Mouse (Mus musculus) MEL (cell line): ENCODE data around the gene Ptprk. TPM values are rescaled to one million over a fixed set of nuclear protein-coding genes. Genes with fewer than 3 reads are reported as not detected.

Experiments used
- DNase-seq: peaks from one replicate; pipeline ENCODE4 v3.0.0; 2011; ENCODE audit warnings: low read depth, low spot score
- H3K27ac ChIP-seq: 2 replicates; pipeline ENCODE4 v1.5.1; 2012; ENCODE audit warnings: low read depth, mild to moderate bottlenecking, control low read depth, low read length, moderate library complexity; ENCODE audit not compliant: control insufficient read depth
- H3K27me3 ChIP-seq, 2 experiments: fragments of 150-350 bp in 1 of 2; sonication (generic) in 1 of 2; 2 replicates each; pipeline ENCODE4 v1.6.1; 2012; ENCODE audit warnings: low read length in 2 of 2, mild to moderate bottlenecking in 2 of 2, improper control_type of control experiment in 1 of 2, moderate library complexity in 1 of 2; ENCODE audit not compliant: insufficient read depth in 2 of 2, control insufficient read depth in 1 of 2
- H3K36me3 ChIP-seq, 2 experiments: 2 replicates each; pipeline ENCODE4 v1.6.1; 2012 to 2014; ENCODE audit warnings: low read length in 2 of 2, improper control_type of control experiment in 1 of 2, inconsistent platforms in 1 of 2, mild to moderate bottlenecking in 1 of 2; ENCODE audit not compliant: insufficient read depth in 2 of 2, control insufficient read depth in 1 of 2
- H3K4me1 ChIP-seq, 2 experiments: fragments of 150-350 bp in 1 of 2; sonication (generic) in 1 of 2; 2 replicates each; pipeline ENCODE4 v1.6.1; 2012; ENCODE audit warnings: low read length in 2 of 2, improper control_type of control experiment in 1 of 2, mild to moderate bottlenecking in 1 of 2; ENCODE audit not compliant: insufficient read depth in 2 of 2, control insufficient read depth in 1 of 2
- H3K4me3 ChIP-seq, 2 experiments: fragments of 150-350 bp in 1 of 2; sonication (generic) in 1 of 2; 2 replicates each; pipeline ENCODE4 v1.5.1; 2012; ENCODE audit warnings: low read depth in 2 of 2, low read length in 2 of 2, mild to moderate bottlenecking in 2 of 2, moderate library complexity in 2 of 2, control low read depth in 1 of 2, improper control_type of control experiment in 1 of 2; ENCODE audit not compliant: control insufficient read depth in 1 of 2, insufficient read depth in 1 of 2
- H3K79me2 ChIP-seq: 2 replicates; pipeline ENCODE4 v1.6.1; 2012; ENCODE audit warnings: mild to moderate bottlenecking, low read length, moderate library complexity; ENCODE audit not compliant: control insufficient read depth, poor library complexity, insufficient read depth
- H3K9ac ChIP-seq: 2 replicates; pipeline ENCODE4 v1.6.1; 2012; ENCODE audit warnings: low read depth, mild to moderate bottlenecking, control low read depth, low read length, moderate library complexity; ENCODE audit not compliant: control insufficient read depth, poor library complexity, severe bottlenecking
- H3K9me3 ChIP-seq: fragments of 150-350 bp; sonication (generic); replicated peaks from 2 replicates; pipeline ENCODE4 v1.6.1; 2012; ENCODE audit warnings: mild to moderate bottlenecking, low read length, improper control_type of control experiment, moderate library complexity; ENCODE audit not compliant: insufficient read depth
- BHLHE40 ChIP-seq: IDR thresholded peaks from 2 replicates; pipeline ENCODE4 v1.6.1; 2012; ENCODE audit warnings: low read depth, mild to moderate bottlenecking, inconsistent platforms, low read length, improper control_type of control experiment, borderline replicate concordance
- CHD1 ChIP-seq: IDR thresholded peaks from 2 replicates; pipeline ENCODE4 v1.6.1; 2012; ENCODE audit warnings: low read depth, mild to moderate bottlenecking, inconsistent platforms, low read length, improper control_type of control experiment
- CHD2 ChIP-seq: IDR thresholded peaks from 2 replicates; pipeline ENCODE4 v1.6.1; 2011; ENCODE audit warnings: low read length, improper control_type of control experiment
- CTCF ChIP-seq, 3 experiments: IDR thresholded peaks in 2 of 3; conservative IDR thresholded peaks in 1 of 3; 2 replicates each; pipeline ENCODE4 v1.5.1; 2011 to 2012; ENCODE audit warnings: low read length in 3 of 3, low read depth in 2 of 3, mild to moderate bottlenecking in 2 of 3, improper control_type of control experiment in 1 of 3, inconsistent platforms in 1 of 3, mixed read lengths in 1 of 3, moderate library complexity in 1 of 3; ENCODE audit not compliant: control insufficient read depth in 1 of 3, insufficient read depth in 1 of 3, poor library complexity in 1 of 3, severe bottlenecking in 1 of 3
- E2F4 ChIP-seq: IDR thresholded peaks from 2 replicates; pipeline ENCODE4 v1.6.1; 2011; ENCODE audit warnings: low read depth, low read length, improper control_type of control experiment, borderline replicate concordance
- ELF1 ChIP-seq: IDR thresholded peaks from 2 replicates; pipeline ENCODE4 v1.6.1; 2014; ENCODE audit warnings: low read depth, mild to moderate bottlenecking, inconsistent platforms, low read length, improper control_type of control experiment, moderate library complexity
- EP300 ChIP-seq, 2 experiments: IDR thresholded peaks; 2 replicates each; pipeline ENCODE4 v1.6.1; 2011; ENCODE audit warnings: improper control_type of control experiment in 2 of 2, low read length in 2 of 2, low read depth in 1 of 2, mild to moderate bottlenecking in 1 of 2
- GABPA ChIP-seq: IDR thresholded peaks from 2 replicates; pipeline ENCODE4 v1.6.1; 2012; ENCODE audit warnings: low read depth, mild to moderate bottlenecking, inconsistent platforms, low read length, improper control_type of control experiment, moderate library complexity
- GATA1 ChIP-seq: IDR thresholded peaks from 2 replicates; pipeline ENCODE4 v1.6.1; 2011; ENCODE audit warnings: low read depth, low read length, improper control_type of control experiment
- HCFC1 ChIP-seq: IDR thresholded peaks from 2 replicates; pipeline ENCODE4 v1.6.1; 2012; ENCODE audit warnings: low read depth, mild to moderate bottlenecking, inconsistent platforms, low read length, improper control_type of control experiment, moderate library complexity
- JUND ChIP-seq: IDR thresholded peaks from 2 replicates; pipeline ENCODE4 v1.6.1; 2011; ENCODE audit warnings: low read depth, mild to moderate bottlenecking, improper control_type of control experiment, low read length
- MAFK ChIP-seq: IDR thresholded peaks from 2 replicates; pipeline ENCODE4 v1.6.1; 2011; ENCODE audit warnings: low read depth, mild to moderate bottlenecking, low read length, improper control_type of control experiment, borderline replicate concordance
- MEF2A ChIP-seq: IDR thresholded peaks from 2 replicates; pipeline ENCODE4 v1.6.1; 2014; ENCODE audit warnings: low read depth, mild to moderate bottlenecking, inconsistent platforms, low read length, improper control_type of control experiment; ENCODE audit not compliant: poor library complexity, insufficient replicate concordance, severe bottlenecking; ENCODE audit errors: extremely low read depth
- MXI1 ChIP-seq: IDR thresholded peaks from 2 replicates; pipeline ENCODE4 v1.6.1; 2011; ENCODE audit warnings: mild to moderate bottlenecking, low read depth, low read length, improper control_type of control experiment
- MYB ChIP-seq: IDR thresholded peaks from 2 replicates; pipeline ENCODE4 v1.6.1; 2011; ENCODE audit warnings: mild to moderate bottlenecking, low read depth, low read length, improper control_type of control experiment
- NELFE ChIP-seq: IDR thresholded peaks from 2 replicates; pipeline ENCODE4 v1.6.1; 2011; ENCODE audit warnings: low read depth, low read length, improper control_type of control experiment
- NRF1 ChIP-seq: IDR thresholded peaks from 2 replicates; pipeline ENCODE4 v1.6.1; 2014; ENCODE audit warnings: low read depth, mild to moderate bottlenecking, inconsistent platforms, low read length, improper control_type of control experiment, moderate library complexity; ENCODE audit not compliant: poor library complexity, insufficient read depth, severe bottlenecking
- POLR2AphosphoS2 ChIP-seq: IDR thresholded peaks from 2 replicates; pipeline ENCODE4 v1.6.1; 2011; ENCODE audit warnings: low read length, improper control_type of control experiment
- SIN3A ChIP-seq: IDR thresholded peaks from 2 replicates; pipeline ENCODE4 v1.6.1; 2012; ENCODE audit warnings: low read length, improper control_type of control experiment, inconsistent platforms
- TBP ChIP-seq: IDR thresholded peaks from 2 replicates; pipeline ENCODE4 v1.8.0; 2011; ENCODE audit warnings: low read depth, low read length, improper control_type of control experiment
- USF1 ChIP-seq: IDR thresholded peaks from 2 replicates; pipeline ENCODE4 v1.6.1; 2014; ENCODE audit warnings: low read depth, mild to moderate bottlenecking, inconsistent platforms, low read length, improper control_type of control experiment, moderate library complexity
- polyA plus RNA-seq, 2 experiments: library from polyadenylated mRNA; stranded (reverse) in 1 of 2; unstranded in 1 of 2; fragments of >175 nt in 1 of 2; fragments of >200 nt in 1 of 2; gene quantifications; 2 replicates each; pipeline versions ENCODE4 v1.2.1 to v1.2.4; 2012; ENCODE audit warnings: low replicate concordance in 2 of 2, low read depth in 1 of 2; ENCODE audit not compliant: insufficient read length in 2 of 2, insufficient read depth in 1 of 2, missing spikeins in 1 of 2
- total RNA-seq: library from RNA; depleted of rRNA; stranded (reverse); fragments of 300-350 nt; gene quantifications from 2 replicates; pipeline ENCODE4 v1.2.3, GENCODE M21; 2012

Ptprk gene
- total and polyA plus RNA-seq, 3 experiments, result under 0.01 TPM; not detected in 2

DNA sequence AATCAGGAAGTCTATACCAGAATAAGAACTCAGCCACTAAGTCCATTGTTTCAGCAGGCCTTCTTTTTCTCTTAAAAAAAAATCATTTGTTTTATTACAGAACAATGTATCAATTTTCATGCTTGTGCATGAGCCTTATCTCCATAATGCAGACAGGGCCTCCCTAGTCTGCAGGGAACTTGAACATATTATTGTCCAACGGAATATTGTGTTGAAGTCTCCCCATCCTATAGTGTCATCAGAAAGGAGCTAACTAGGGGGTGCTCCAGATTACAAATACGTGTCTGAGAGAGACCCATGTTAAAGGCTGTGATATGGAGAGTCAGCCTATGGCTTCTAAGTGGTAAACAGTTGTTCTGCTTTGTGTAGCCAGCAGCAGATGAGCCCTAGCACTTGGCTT lies 543.4 kb downstream of the Ptprk start:
- DNase-seq, result no peak
- TF ChIP-seq ELF1, result no peak
- TF ChIP-seq GABPA, result no peak
- TF ChIP-seq TBP, result no peak
- no peak for TF ChIP-seq USF1
- TF ChIP-seq NRF1, result no peak
- no peak for TF ChIP-seq MYB
- TF ChIP-seq E2F4, result no peak
- TF ChIP-seq, all 39 proteins: peak for 0
- no peaks in the 10 kb centered on the region for H3K79me2 ChIP-seq
- no peak overlapping the region for H3K27ac ChIP-seq
- H3K9ac ChIP-seq, result no peak overlapping the region
- H3K9me3 ChIP-seq, result no peaks in the 10 kb centered on the region
- no peaks in the 10 kb centered on the region for H3K27me3 ChIP-seq
- H3K4me1 ChIP-seq, result no peaks in the 10 kb centered on the region
- H3K36me3 ChIP-seq, result no peaks in the 10 kb centered on the region
- no peak overlapping the region for H3K4me3 ChIP-seq

DNA sequence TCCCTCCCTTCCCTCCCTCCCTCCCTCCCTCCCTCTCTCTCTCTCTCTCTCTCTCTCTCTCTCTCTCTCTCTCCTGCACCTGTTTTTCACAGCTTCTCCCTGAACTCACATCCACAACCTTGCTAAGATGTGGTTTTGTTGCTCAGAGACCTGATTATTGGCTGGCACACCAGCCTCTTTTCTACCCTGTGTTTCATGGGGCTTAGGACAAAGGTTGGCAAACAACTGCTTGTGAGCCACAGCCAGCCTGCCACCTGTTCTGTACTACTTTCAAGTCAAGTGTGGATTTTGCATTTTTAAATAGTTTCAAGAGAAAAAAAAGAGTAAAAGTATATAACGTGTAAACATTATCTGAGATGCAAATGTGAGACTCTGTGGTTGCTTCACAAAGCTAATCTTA lies 544.8 kb downstream of the Ptprk start:
- no peak for DNase-seq

DNA sequence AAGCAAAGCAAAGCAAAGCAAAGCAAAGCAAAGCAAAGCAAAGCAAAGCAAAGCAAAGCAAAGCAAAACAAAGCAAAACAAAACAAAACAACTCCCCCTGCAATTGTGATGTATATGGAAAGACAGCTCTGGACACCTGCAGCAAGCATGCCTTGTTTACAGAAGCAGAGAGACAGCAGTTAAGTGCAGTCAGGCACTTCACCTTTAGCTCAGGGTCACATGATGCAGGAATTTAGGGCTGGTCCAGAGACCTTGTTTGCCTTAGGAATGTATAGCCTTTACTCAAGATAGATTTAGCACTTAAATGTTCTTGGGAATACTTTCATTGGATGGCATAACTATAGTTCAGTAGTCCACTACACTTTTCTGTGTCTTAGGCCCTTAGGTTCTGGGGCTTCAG lies 561.5 kb downstream of the Ptprk start:
- H3K9me3 ChIP-seq, result no peaks in the 10 kb centered on the region
- H3K36me3 ChIP-seq, result no peaks in the 10 kb centered on the region
- H3K4me1 ChIP-seq, result no peaks in the 10 kb centered on the region
- DNase-seq, result no peak
- no peak overlapping the region for H3K27ac ChIP-seq
- no peak overlapping the region for H3K9ac ChIP-seq
- no peaks in the 10 kb centered on the region for H3K79me2 ChIP-seq
- no peak overlapping the region for H3K4me3 ChIP-seq
- no peaks in the 10 kb centered on the region for H3K27me3 ChIP-seq
- TF ChIP-seq CTCF (IDR thresholded peaks at IDR 0.05 in 2 of 3, conservative IDR thresholded peaks at IDR 0.05 in 1 of 3; ENCODE audit: control insufficient read depth in 1 of 3, insufficient read depth in 1 of 3, low read depth in 2 of 3, low read length in 3 of 3, poor library complexity in 1 of 3, severe bottlenecking in 1 of 3), result no peak
- TF ChIP-seq MAFK, result no peak
- TF ChIP-seq BHLHE40, result no peak
- TF ChIP-seq TBP, result no peak
- TF ChIP-seq NELFE, result no peak
- TF ChIP-seq GABPA, result no peak
- no peak for TF ChIP-seq GATA1
- TF ChIP-seq SIN3A, result no peak
- no peak for TF ChIP-seq EP300 (IDR thresholded peaks at IDR 0.05; ENCODE audit: low read depth in 1 of 2, low read length in 2 of 2)
- TF ChIP-seq MEF2A, result no peak

More for the DNA sequence above, 544.8 kb downstream of the Ptprk start:
- Histone ChIP-seq H3K4me1 (no peaks in the 10 kb centered on the region), H3K9ac (no peak overlapping the region), H3K27me3 (no peaks in the 10 kb centered on the region), H3K79me2 (no peaks in the 10 kb centered on the region), H3K27ac (no peak overlapping the region)
- TF ChIP-seq POLR2AphosphoS2 (no peak), CHD1 (no peak), MXI1 (no peak), CHD2 (no peak), HCFC1 (no peak), MYB (no peak), JUND (no peak)
- TF ChIP-seq, all 39 proteins: peak for 0
- no peak overlapping the region for H3K4me3 ChIP-seq
- H3K36me3 ChIP-seq, result no peaks in the 10 kb centered on the region
- no peaks in the 10 kb centered on the region for H3K9me3 ChIP-seq
